Mouse (Mus musculus) myocyte (in vitro differentiated cells): ENCODE results near the gene Iqschfp.

Experiments
- CEBPB ChIP-seq: IDR thresholded peaks from 2 replicates; pipeline ENCODE4 v1.6.1; 2011; ENCODE audit warnings: mild to moderate bottlenecking, moderate library complexity; ENCODE audit not compliant: poor library complexity, insufficient read depth, severe bottlenecking
- E2F4 ChIP-seq: IDR thresholded peaks from one replicate; pipeline ENCODE4 v1.6.1; 2011; ENCODE audit warnings: mild to moderate bottlenecking, control low read depth, moderate library complexity; ENCODE audit not compliant: insufficient read depth
- MAX ChIP-seq: IDR thresholded peaks from one replicate; pipeline ENCODE4 v1.6.1; 2011; ENCODE audit warnings: low read depth, mild to moderate bottlenecking, control low read depth
- MYOD1 ChIP-seq, 3 experiments: IDR thresholded peaks; one replicate each; pipeline ENCODE4 v1.6.1; 2011; ENCODE audit warnings: control low read depth in 2 of 3, low read depth in 2 of 3, mild to moderate bottlenecking in 2 of 3, moderate library complexity in 1 of 3; ENCODE audit not compliant: insufficient read length in 2 of 3, control insufficient read depth in 1 of 3
- MYOG ChIP-seq, 3 experiments: IDR thresholded peaks; one replicate each; pipeline ENCODE4 v1.6.1; 2011; ENCODE audit warnings: control low read depth in 2 of 3, low read depth in 2 of 3, mild to moderate bottlenecking in 2 of 3; ENCODE audit not compliant: insufficient read length in 2 of 3, control insufficient read depth in 1 of 3, insufficient read depth in 1 of 3
- POLR2A ChIP-seq: IDR thresholded peaks from one replicate; pipeline ENCODE4 v1.6.1; 2011; ENCODE audit warnings: low read depth, mild to moderate bottlenecking, control low read depth, moderate library complexity; ENCODE audit not compliant: insufficient read length
- POLR2AphosphoS2 ChIP-seq: IDR thresholded peaks from one replicate; pipeline ENCODE4 v1.6.1; 2011; ENCODE audit warnings: low read depth, control low read depth; ENCODE audit not compliant: insufficient read length
- REST ChIP-seq: IDR thresholded peaks from one replicate; pipeline ENCODE4 v1.6.1; 2011; ENCODE audit warnings: mild to moderate bottlenecking, control low read depth, moderate library complexity; ENCODE audit not compliant: insufficient read depth, insufficient read length
- SRF ChIP-seq: IDR thresholded peaks from one replicate; pipeline ENCODE4 v1.6.1; 2011; ENCODE audit warnings: low read depth; ENCODE audit not compliant: control insufficient read depth, insufficient read length
- TCF12 ChIP-seq: IDR thresholded peaks from one replicate; pipeline ENCODE4 v1.6.1; 2011; ENCODE audit warnings: mild to moderate bottlenecking, control low read depth; ENCODE audit not compliant: poor library complexity, insufficient read depth, severe bottlenecking
- TCF3 ChIP-seq: IDR thresholded peaks from one replicate; pipeline ENCODE4 v1.6.1; 2011; ENCODE audit warnings: low read depth, control low read depth; ENCODE audit not compliant: insufficient read length
- USF1 ChIP-seq: IDR thresholded peaks from one replicate; pipeline ENCODE4 v1.6.1; 2011; ENCODE audit warnings: low read depth, mild to moderate bottlenecking, control low read depth, moderate library complexity

- TF ChIP-seq POLR2A: no peak
- TF ChIP-seq E2F4: no peak
- TF ChIP-seq MAX: no peak
- TF ChIP-seq MYOG (IDR thresholded peaks at IDR 0.05; ENCODE audit: control insufficient read depth in 1 of 3, insufficient read depth in 1 of 3, insufficient read length in 2 of 3, low read depth in 2 of 3): no peak
- no peak for TF ChIP-seq USF1
- no peak for TF ChIP-seq CEBPB
- TF ChIP-seq TCF3: no peak
- no peak for TF ChIP-seq TCF12
- no peak for TF ChIP-seq SRF
- no peak for TF ChIP-seq REST
- no peak for TF ChIP-seq MYOD1 (IDR thresholded peaks at IDR 0.05; ENCODE audit: control insufficient read depth in 1 of 3, insufficient read length in 2 of 3, low read depth in 2 of 3)
- no peak for TF ChIP-seq POLR2AphosphoS2
These were observed 746.7 kb downstream of the Iqschfp start for GRCm38 (mm10) chr3:68638703-68639102.
